Mouse (Mus musculus) ES-CJ7 (cell line): ENCODE data around the gene Tmem251.
A peak's percentile ranks its signal among the peaks of the same experiment; 100 is the strongest.

Experiments
- DNase-seq: peaks from one replicate; pipeline ENCODE4 v3.0.0; 2011; ENCODE audit warnings: low read depth, low spot score

Tmem251 gene

GRCm38 (mm10) chr12:102709896-102710295, 33.7 kb upstream of the Tmem251 start:
- peak; percentile 66 for DNase-seq

- peak; percentile 46 for DNase-seq
These were observed 32.6 kb upstream of the Tmem251 start for GRCm38 (mm10) chr12:102710851-102711375.

GRCm38 (mm10) chr12:102713153-102713865, 30.3 kb upstream of the Tmem251 start:
- no peak for DNase-seq

- peak; percentile 92 for DNase-seq
These were observed 29.4 kb upstream of the Tmem251 start for GRCm38 (mm10) chr12:102714116-102714515.

GRCm38 (mm10) chr12:102714654-102715395, 28.7 kb upstream of the Tmem251 start:
- peak; percentile 60 for DNase-seq

GRCm38 (mm10) chr12:102719552-102720315, 23.8 kb upstream of the Tmem251 start:
- peak; percentile 90 for DNase-seq

- peak; percentile 63 for DNase-seq
These were observed 21.1 kb upstream of the Tmem251 start for GRCm38 (mm10) chr12:102722451-102722850.

- peak; percentile 60 for DNase-seq
These were observed 20.6 kb upstream of the Tmem251 start for GRCm38 (mm10) chr12:102722966-102723365.

- no peak for DNase-seq
These were observed 19.7 kb upstream of the Tmem251 start for GRCm38 (mm10) chr12:102723861-102724260.

GRCm38 (mm10) chr12:102725146-102725545, 18.4 kb upstream of the Tmem251 start:
- peak; percentile 83 for DNase-seq

GRCm38 (mm10) chr12:102725761-102726175, 17.8 kb upstream of the Tmem251 start:
- peak; percentile 67 for DNase-seq

GRCm38 (mm10) chr12:102729855-102730797, 13.4 kb upstream of the Tmem251 start:
- peak; percentile 99 for DNase-seq

- peak; percentile 73 for DNase-seq
These were observed 12.6 kb upstream of the Tmem251 start for GRCm38 (mm10) chr12:102730798-102731619.

- peak; percentile 87 for DNase-seq
These were observed 10.2 kb upstream of the Tmem251 start for GRCm38 (mm10) chr12:102733381-102733780.

GRCm38 (mm10) chr12:102739096-102739495, 4.5 kb upstream of the Tmem251 start:
- no peak for DNase-seq

- DNase-seq: no peak
These were observed 3.3 kb upstream of the Tmem251 start for GRCm38 (mm10) chr12:102740285-102740684.

- DNase-seq: no peak
These were observed 1.5 kb upstream of the Tmem251 start for GRCm38 (mm10) chr12:102742056-102742455.

GRCm38 (mm10) chr12:102743036-102743588, 450 bp upstream of the Tmem251 start:
- DNase-seq: no peak

- DNase-seq: peak; percentile 51
These were observed 1.3 kb downstream of the Tmem251 start for GRCm38 (mm10) chr12:102744839-102745238.

GRCm38 (mm10) chr12:102748256-102748655, 4.7 kb downstream of the Tmem251 start:
- DNase-seq: no peak
